Mouse (Mus musculus) CD4-positive, CD25-positive, alpha-beta regulatory T cell, adult 2 months (primary cell): ENCODE measurements around the gene Gm14305.
"Not testable (repeated sequence)": the region's sequence is repeated elsewhere in the genome, so short reads cannot be mapped to it uniquely, and the experiment has no call there.

Experiments used
- DNase-seq: peaks from one replicate; pipeline ENCODE4 v3.0.0-alpha.2; 2012; ENCODE audit warnings: low read depth, low spot score

The Gm14305 gene

DNA sequence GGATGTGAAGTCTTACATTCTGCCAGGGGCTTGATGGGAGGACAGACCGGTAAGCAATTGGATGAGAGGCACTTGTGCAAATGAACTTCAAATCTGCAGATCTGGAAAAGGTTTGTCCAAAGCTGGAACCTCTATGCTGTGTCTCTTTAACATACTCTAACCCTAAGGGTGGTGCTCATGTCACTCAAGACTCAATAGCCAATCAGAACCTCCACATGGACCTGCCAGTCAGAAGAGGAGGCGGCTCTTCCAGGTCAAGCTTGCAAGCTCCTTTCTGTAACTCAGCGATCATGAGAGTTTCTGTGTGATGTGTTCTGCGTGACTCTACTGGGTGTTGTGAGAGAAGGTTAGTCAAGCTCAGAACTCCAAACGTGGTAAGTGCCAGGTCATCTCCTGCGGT is at the start of gene Gm14305:
Gene Gm14305 (plus strand): TSS at position 278 of the 400 bp plus-strand sequence.
- DNase-seq = not testable (repeated sequence)

DNA sequence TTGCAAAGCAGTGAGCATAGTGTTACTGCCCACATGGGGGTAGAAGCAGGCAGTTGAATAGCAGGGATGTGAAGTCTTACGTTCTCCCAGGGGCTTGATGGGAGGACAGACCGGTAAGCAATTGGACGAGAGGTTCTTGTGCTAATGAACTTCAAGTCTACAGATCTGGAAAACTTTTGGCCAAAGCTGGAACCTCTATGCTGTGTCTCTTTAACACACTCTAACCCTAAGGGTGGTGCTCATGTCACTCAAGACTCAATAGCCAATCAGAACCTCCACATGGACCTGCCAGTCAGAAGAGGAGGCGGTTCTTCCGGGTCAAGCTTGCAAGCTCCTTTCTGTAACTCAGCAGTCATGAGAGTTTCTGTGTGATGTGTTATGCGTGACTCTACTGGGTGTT is 37.9 kb upstream of the Gm14305 start, which contains the start of gene Zfp973:
Gene Zfp973 (plus strand): TSS at position 301 of the 400 bp plus-strand sequence.
- not testable (repeated sequence) for DNase-seq
